Comparison of ENCODE assay signal across 9 mouse cellular contexts in genomic region chr15:77832458-77832904, GRCm38 (mm10). TPM values are rescaled to one million over a fixed set of nuclear protein-coding genes. Genes with fewer than 3 reads are reported as not detected.
DNase-seq lines count a peak whose midpoint lies in the region; ATAC-seq and TF ChIP-seq lines count a peak whose summit lies in the region.
"Had no signal": no experiment of that assay in that cellular context is flagged by ENCODE, and none has a peak within 500 bp of the region (broad histone marks: within the 10 kb centered on the region; RNA-seq: fewer than 3 reads in every experiment).

No protein-coding gene starts in this region.

- ATAC-seq in lung, postnatal 0 days = peak; percentile 41
- no peak for ATAC-seq in midbrain, embryonic 15.5 days (replicated peaks)
- ATAC-seq: forebrain, postnatal 0 days had no signal

- TF ChIP-seq POLR2A in heart, adult 2 months (IDR thresholded peaks at IDR 0.05; ENCODE audit: insufficient read depth, low read depth, low read length) = no peak

- H3K27ac ChIP-seq in heart, adult 2 months = peak overlapping the region; percentile 13; the same call in 1 of the 2 replicates
- H3K27ac ChIP-seq in brown adipose tissue, adult 24 weeks (replicated peaks; ENCODE audit: low read depth, low read length) = peak overlapping the region; percentile 86
- peak overlapping the region; percentile 87 for H3K27ac ChIP-seq in lung, postnatal 0 days (ENCODE audit: low read length)
- H3K27ac ChIP-seq in midbrain, embryonic 15.5 days = no peak overlapping the region

- DNase-seq in heart, adult 2 months = peak in 1 of 2 experiments; percentile 7
- no peak for DNase-seq in heart, postnatal 14 days
- peak; percentile 60 for DNase-seq in 3T3-L1 (ENCODE audit: low read depth, low spot score)
- peak; percentile 79 for DNase-seq in lung, postnatal 0 days (ENCODE audit: low spot score)
- DNase-seq in gastrocnemius, adult 18-20 months (ENCODE audit: low spot score) = no peak
- DNase-seq in neural tube, embryonic 10.5 days (ENCODE audit: extremely low spot score, low spot score) = no peak
- DNase-seq: forebrain, postnatal 0 days had no signal

- no peak for TF ChIP-seq EP300 in heart, adult 2 months (IDR thresholded peaks at IDR 0.05; ENCODE audit: insufficient read depth, low read depth, low read length)
- TF ChIP-seq EP300 in lung, postnatal 0 days (IDR thresholded peaks at IDR 0.05) = no peak

- intact Hi-C loops in heart, adult 2 months (cut with DNase I) = no loop called here
- intact Hi-C loops in heart, postnatal 14 days (cut with DNase I) = loop anchor here (10.0 kb wide), 1 partner anchor 48 kb away; no protein-coding TSS in a partner anchor

- no peak overlapping the region for H3K4me3 ChIP-seq in heart, adult 2 months
- H3K4me3 ChIP-seq in brown adipose tissue, adult 24 weeks (ENCODE audit: insufficient read depth, low read depth, low read length) = no peak overlapping the region
- no peak overlapping the region for H3K4me3 ChIP-seq in lung, postnatal 0 days (ENCODE audit: low read depth, low read length)
- H3K4me3 ChIP-seq in midbrain, embryonic 15.5 days = no peak overlapping the region

- H3K9ac ChIP-seq in heart, adult 2 months (ENCODE audit: low read depth, low read length) = no peak overlapping the region
- no peak overlapping the region for H3K9ac ChIP-seq in lung, postnatal 0 days (replicated peaks; ENCODE audit: low read depth)
- H3K9ac ChIP-seq in midbrain, embryonic 15.5 days = no peak overlapping the region
- H3K9ac ChIP-seq: forebrain, postnatal 0 days had no signal

- H3K36me3 ChIP-seq in heart, adult 2 months (ENCODE audit: control insufficient read depth, insufficient read depth, low read length) = peaks cover 38% of the 10 kb centered on the region
- no peaks in the 10 kb centered on the region for H3K36me3 ChIP-seq in lung, postnatal 0 days (ENCODE audit: insufficient read depth, low read length)
- no peaks in the 10 kb centered on the region for H3K36me3 ChIP-seq in midbrain, embryonic 15.5 days (replicated peaks)

- no peak overlapping the region for H3K4me2 ChIP-seq in lung, postnatal 0 days (replicated peaks; ENCODE audit: low read depth, low read length)
- no peak overlapping the region for H3K4me2 ChIP-seq in midbrain, embryonic 15.5 days

- H3K79me2 ChIP-seq in heart, adult 2 months (replicated peaks; ENCODE audit: control insufficient read depth, insufficient read depth, low read length) = peaks cover 28% of the 10 kb centered on the region

- H3K9me3 ChIP-seq in lung, postnatal 0 days (ENCODE audit: low read length) = no peaks in the 10 kb centered on the region
- H3K9me3 ChIP-seq in midbrain, embryonic 15.5 days = no peaks in the 10 kb centered on the region

- no peak for TF ChIP-seq CTCF in heart, adult 2 months (IDR thresholded peaks at IDR 0.05)
- TF ChIP-seq CTCF in lung, postnatal 0 days (IDR thresholded peaks at IDR 0.05) = no peak

- H3K27me3 ChIP-seq in heart, adult 2 months (ENCODE audit: control insufficient read depth, insufficient read depth, low read length) = no peaks in the 10 kb centered on the region
- no peaks in the 10 kb centered on the region for H3K27me3 ChIP-seq in lung, postnatal 0 days (replicated peaks; ENCODE audit: insufficient read depth, low read length)
- no peaks in the 10 kb centered on the region for H3K27me3 ChIP-seq in midbrain, embryonic 15.5 days (replicated peaks)

- WGBS in heart, adult 2 months = 47% methylated on average over 7 of the region's 7 CpGs
- WGBS in lung, postnatal 0 days = 40% methylated on average over 7 of the region's 7 CpGs
- 90% methylated on average over 7 of the region's 7 CpGs for WGBS in midbrain, embryonic 15.5 days

- peaks cover 60% of the 10 kb centered on the region for H3K4me1 ChIP-seq in heart, adult 2 months (ENCODE audit: control insufficient read depth, insufficient read depth, low read length)
- peaks cover 79% of the 10 kb centered on the region for H3K4me1 ChIP-seq in brown adipose tissue, adult 24 weeks (ENCODE audit: control insufficient read depth, insufficient read depth, insufficient read length, low read length)
- H3K4me1 ChIP-seq in lung, postnatal 0 days (ENCODE audit: insufficient read depth, low read depth, low read length) = peaks cover 76% of the 10 kb centered on the region
- H3K4me1 ChIP-seq in midbrain, embryonic 15.5 days = peaks cover 6% of the 10 kb centered on the region

RNA-seq across cellular contexts. Expression of gene Myh9, which starts 9.5 kb away (rescaled TPM):
- total RNA-seq in heart, adult 2 months (2021) = 100 to 1,000 TPM in 1 of 2 experiments, 10 to 100 TPM in 1; 88.3 to 111 TPM
- 30.4 and 46.8 TPM in 2 replicates for polyA plus RNA-seq in heart, adult 2 months (2012; rRNA removed)
- 100 to 1,000 TPM; 140 to 172 TPM for total RNA-seq in heart, postnatal 14 days (2021)
- polyA plus RNA-seq in brown adipose tissue, adult 24 weeks (2012; ENCODE audit: insufficient read depth, insufficient read length, missing spikeins) = 36.0 and 59.3 TPM in 2 replicates
- 59.3 and 67.3 TPM in 2 replicates for polyA plus RNA-seq in lung, postnatal 0 days (2015; fragmentation: Nextera tagmentation; extraction: Ambion mirVana)
- total RNA-seq in gastrocnemius, adult 18-20 months (2021) = 10 to 100 TPM; 42.8 to 63.0 TPM
- 11.9 and 14.2 TPM in 2 replicates for polyA plus RNA-seq in midbrain, embryonic 15.5 days (2015; fragmentation: Nextera tagmentation; extraction: Ambion mirVana)

Comparison
In these comparisons a context has a peak if more than half of its experiments do, and no peak if none do; other contexts are left out.
1. DNase-seq: peak in 3T3-L1 (single experiment) and lung, postnatal 0 days (single experiment); none in heart, postnatal 14 days (0 of 2), gastrocnemius, adult 18-20 months (single experiment) and neural tube, embryonic 10.5 days (single experiment).